In the genomic region with DNA sequence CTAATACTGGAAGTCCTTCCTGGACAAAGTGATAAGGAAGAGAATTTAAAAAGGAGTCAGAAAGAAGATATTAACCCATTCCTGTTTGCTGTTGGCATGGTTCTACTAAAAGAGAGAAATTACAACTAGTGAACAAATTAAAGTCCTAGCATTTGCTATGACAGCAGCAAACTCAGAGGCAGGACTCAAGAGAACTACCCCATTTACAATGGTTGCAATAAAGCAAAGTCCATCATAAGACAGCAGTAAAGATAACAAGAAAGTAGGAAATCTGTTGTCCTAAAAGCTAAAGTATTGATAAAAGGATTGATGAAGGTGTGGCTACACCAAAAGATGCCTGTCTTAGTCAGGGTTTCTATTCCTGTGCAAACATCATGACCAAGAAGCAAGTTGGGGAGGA, we compare ENCODE assay signal across 27 mouse cellular contexts.
"Had no signal": no experiment of that assay in that cellular context is flagged by ENCODE, and none has a peak within 500 bp of the region (broad histone marks: within the 10 kb centered on the region; RNA-seq: fewer than 3 reads in every experiment).

No protein-coding gene starts in this region.

- H3K4me1 ChIP-seq: embryonic facial prominence, embryonic 12.5 days; embryonic facial prominence, embryonic 13.5 days; embryonic facial prominence, embryonic 15.5 days; forebrain, embryonic 12.5 days; forebrain, embryonic 13.5 days; forebrain, embryonic 15.5 days had no signal

- H3K4me3 ChIP-seq: embryonic facial prominence, embryonic 10.5 days; embryonic facial prominence, embryonic 12.5 days; embryonic facial prominence, embryonic 13.5 days; embryonic facial prominence, embryonic 15.5 days; erythroblast, embryonic 14.5 days; forebrain, embryonic 10.5 days; forebrain, embryonic 12.5 days; forebrain, embryonic 13.5 days; forebrain, embryonic 15.5 days; gastrocnemius, adult 2 months; heart, adult 2 months had no signal

- DNase-seq: cerebellum, adult 8-10 months; cerebellum, adult 9-10 months; cerebellum, adult 9-11 months; cerebellum, postnatal 10 days; cerebellum, postnatal 14 days; cerebellum, postnatal 25 days; cerebellum, postnatal 36 days; embryo, embryonic 11 days; forebrain, postnatal 0 days; gastrocnemius, adult 2 months; gastrocnemius, postnatal 10 days; gastrocnemius, postnatal 14 days; gastrocnemius, postnatal 25 days; gastrocnemius, postnatal 36 days; heart, adult 18-20 months; heart, adult 2 months had no signal

- ATAC-seq: forebrain, embryonic 13.5 days; forebrain, embryonic 14.5 days; forebrain, embryonic 15.5 days; forebrain, embryonic 16.5 days; forebrain, postnatal 0 days had no signal

- H3K9ac ChIP-seq: embryonic facial prominence, embryonic 12.5 days; embryonic facial prominence, embryonic 13.5 days; embryonic facial prominence, embryonic 15.5 days; forebrain, embryonic 12.5 days; forebrain, embryonic 13.5 days; forebrain, embryonic 15.5 days; forebrain, postnatal 0 days had no signal

- H3K36me3 ChIP-seq: embryonic facial prominence, embryonic 10.5 days; embryonic facial prominence, embryonic 12.5 days; embryonic facial prominence, embryonic 13.5 days; embryonic facial prominence, embryonic 15.5 days; forebrain, embryonic 10.5 days; forebrain, embryonic 12.5 days; forebrain, embryonic 15.5 days had no signal

- H3K27me3 ChIP-seq: embryonic facial prominence, embryonic 12.5 days; embryonic facial prominence, embryonic 13.5 days; embryonic facial prominence, embryonic 15.5 days; forebrain, embryonic 12.5 days; forebrain, embryonic 13.5 days; forebrain, embryonic 15.5 days had no signal

- H3K9me3 ChIP-seq: embryonic facial prominence, embryonic 10.5 days; embryonic facial prominence, embryonic 12.5 days; embryonic facial prominence, embryonic 13.5 days; embryonic facial prominence, embryonic 15.5 days; forebrain, embryonic 10.5 days; forebrain, embryonic 12.5 days; forebrain, embryonic 13.5 days; forebrain, embryonic 15.5 days had no signal

- H3K27ac ChIP-seq: embryonic facial prominence, embryonic 10.5 days; embryonic facial prominence, embryonic 12.5 days; embryonic facial prominence, embryonic 13.5 days; embryonic facial prominence, embryonic 15.5 days; forebrain, embryonic 10.5 days; forebrain, embryonic 12.5 days; forebrain, embryonic 13.5 days; forebrain, embryonic 15.5 days; gastrocnemius, adult 2 months; heart, adult 2 months had no signal

- H3K4me2 ChIP-seq: embryonic facial prominence, embryonic 12.5 days; embryonic facial prominence, embryonic 13.5 days; embryonic facial prominence, embryonic 15.5 days; forebrain, embryonic 12.5 days; forebrain, embryonic 13.5 days; forebrain, embryonic 15.5 days had no signal
